Mouse (Mus musculus): ENCODE results near the gene Mt1. TPM values are rescaled to one million over a fixed set of nuclear protein-coding genes. Genes with fewer than 3 reads are reported as not detected.
A peak's percentile ranks its signal among the peaks of the same experiment; 100 is the strongest.

The Mt1 gene
- polyA plus RNA-seq, 1 experiment from 2014 or later: 858 TPM

- no peaks in the 10 kb centered on the region for H3K27me3 ChIP-seq (replicated peaks; ENCODE audit: insufficient read depth, low read length)
- 0 out of 2 replicates have a peak, but pooled peaks cover 4% of the 10 kb centered on the region for H3K4me1 ChIP-seq (ENCODE audit: insufficient read depth, low read depth, low read length)
- no peak for ATAC-seq
- no peak overlapping the region for H3K27ac ChIP-seq (ENCODE audit: low read length)
- no peak for TF ChIP-seq EP300 (IDR thresholded peaks at IDR 0.05)
- TF ChIP-seq CTCF (IDR thresholded peaks at IDR 0.05): no peak
- no peaks in the 10 kb centered on the region for H3K9me3 ChIP-seq (ENCODE audit: low read length)
- 68% methylated on average over 7 of the region's 7 CpGs for WGBS
- H3K4me2 ChIP-seq (replicated peaks; ENCODE audit: low read depth, low read length): no peak overlapping the region
- H3K36me3 ChIP-seq (ENCODE audit: insufficient read depth, low read length): no peaks in the 10 kb centered on the region
- DNase-seq (ENCODE audit: low spot score): no peak
- H3K4me3 ChIP-seq (ENCODE audit: low read depth, low read length): no peak overlapping the region
- no peak overlapping the region for H3K9ac ChIP-seq (replicated peaks; ENCODE audit: low read depth)
These were observed 15.8 kb downstream of the Mt1 start for GRCm38 (mm10) chr8:94194591-94195223.

- no peak for TF ChIP-seq EP300 (IDR thresholded peaks at IDR 0.05)
- peak; percentile 88 for TF ChIP-seq CTCF (IDR thresholded peaks at IDR 0.05)
- Histone ChIP-seq H3K9ac (replicated peaks; ENCODE audit: low read depth) (no peak overlapping the region), H3K4me2 (replicated peaks; ENCODE audit: low read depth, low read length) (no peak overlapping the region), H3K27ac (ENCODE audit: low read length) (no peak overlapping the region), H3K4me3 (ENCODE audit: low read depth, low read length) (no peak overlapping the region), H3K36me3 (ENCODE audit: insufficient read depth, low read length) (no peaks in the 10 kb centered on the region), H3K4me1 (ENCODE audit: insufficient read depth, low read depth, low read length) (no peaks in the 10 kb centered on the region), H3K9me3 (ENCODE audit: low read length) (no peaks in the 10 kb centered on the region), H3K27me3 (replicated peaks; ENCODE audit: insufficient read depth, low read length) (no peaks in the 10 kb centered on the region)
- 42% methylated on average over 10 of the region's 10 CpGs for WGBS
- DNase-seq (ENCODE audit: low spot score) (peak; percentile 75), ATAC-seq (peak; percentile 47)
These were observed 20.5 kb downstream of the Mt1 start for GRCm38 (mm10) chr8:94199202-94199869.

GRCm38 (mm10) chr8:94204043-94204442, 25.2 kb downstream of the Mt1 start:
- H3K4me3 ChIP-seq (ENCODE audit: low read depth, low read length): no peak overlapping the region
- H3K4me1 ChIP-seq (ENCODE audit: insufficient read depth, low read depth, low read length): no peaks in the 10 kb centered on the region
- H3K9ac ChIP-seq (replicated peaks; ENCODE audit: low read depth): no peak overlapping the region
- WGBS: 42% methylated on average over 3 of the region's 3 CpGs
- no peaks in the 10 kb centered on the region for H3K9me3 ChIP-seq (ENCODE audit: low read length)
- DNase-seq (ENCODE audit: low spot score) (peak; percentile 53), ATAC-seq (peak; percentile 54)
- TF ChIP-seq CTCF (IDR thresholded peaks at IDR 0.05): no peak
- H3K4me2 ChIP-seq (replicated peaks; ENCODE audit: low read depth, low read length): no peak overlapping the region
- H3K27ac ChIP-seq (ENCODE audit: low read length): peak overlapping the region; percentile 62; the same call in 1 of the 2 replicates
- H3K27me3 ChIP-seq (replicated peaks; ENCODE audit: insufficient read depth, low read length): no peaks in the 10 kb centered on the region
- no peaks in the 10 kb centered on the region for H3K36me3 ChIP-seq (ENCODE audit: insufficient read depth, low read length)

- Histone ChIP-seq H3K4me1 (ENCODE audit: insufficient read depth, low read depth, low read length) (no peaks in the 10 kb centered on the region), H3K4me2 (replicated peaks; ENCODE audit: low read depth, low read length) (no peak overlapping the region), H3K27me3 (replicated peaks; ENCODE audit: insufficient read depth, low read length) (no peaks in the 10 kb centered on the region), H3K4me3 (ENCODE audit: low read depth, low read length) (no peak overlapping the region), H3K9ac (replicated peaks; ENCODE audit: low read depth) (no peak overlapping the region), H3K36me3 (ENCODE audit: insufficient read depth, low read length) (no peaks in the 10 kb centered on the region), H3K27ac (ENCODE audit: low read length) (no peak overlapping the region), H3K9me3 (ENCODE audit: low read length) (no peaks in the 10 kb centered on the region)
- peak; percentile 82 for DNase-seq (ENCODE audit: low spot score)
- TF ChIP-seq CTCF (IDR thresholded peaks at IDR 0.05) (peak; percentile 96), EP300 (IDR thresholded peaks at IDR 0.05) (no peak)
- WGBS: 22% methylated on average over 5 of the region's 5 CpGs
- ATAC-seq: peak; percentile 81
These were observed 26.9 kb downstream of the Mt1 start for GRCm38 (mm10) chr8:94205736-94206135.

GRCm38 (mm10) chr8:94206256-94206655, 27.4 kb downstream of the Mt1 start:
- Histone ChIP-seq H3K27me3 (replicated peaks; ENCODE audit: insufficient read depth, low read length) (no peaks in the 10 kb centered on the region), H3K36me3 (ENCODE audit: insufficient read depth, low read length) (no peaks in the 10 kb centered on the region), H3K4me2 (replicated peaks; ENCODE audit: low read depth, low read length) (no peak overlapping the region), H3K4me1 (ENCODE audit: insufficient read depth, low read depth, low read length) (no peaks in the 10 kb centered on the region), H3K4me3 (ENCODE audit: low read depth, low read length) (no peak overlapping the region), H3K9ac (replicated peaks; ENCODE audit: low read depth) (no peak overlapping the region), H3K27ac (ENCODE audit: low read length) (no peak overlapping the region), H3K9me3 (ENCODE audit: low read length) (no peaks in the 10 kb centered on the region)
- WGBS: 79% methylated on average over 8 of the region's 8 CpGs
- TF ChIP-seq EP300 (IDR thresholded peaks at IDR 0.05) (no peak), CTCF (IDR thresholded peaks at IDR 0.05) (no peak)
- ATAC-seq (no peak; the same call in 1 of the 2 replicates), DNase-seq (ENCODE audit: low spot score) (no peak)

GRCm38 (mm10) chr8:94207491-94207890, 28.6 kb downstream of the Mt1 start:
- H3K36me3 ChIP-seq (ENCODE audit: insufficient read depth, low read length): no peaks in the 10 kb centered on the region
- H3K9ac ChIP-seq (replicated peaks; ENCODE audit: low read depth): no peak overlapping the region
- ATAC-seq (no peak), DNase-seq (ENCODE audit: low spot score) (no peak)
- H3K4me2 ChIP-seq (replicated peaks; ENCODE audit: low read depth, low read length): no peak overlapping the region
- TF ChIP-seq CTCF (IDR thresholded peaks at IDR 0.05): no peak
- no peak for TF ChIP-seq EP300 (IDR thresholded peaks at IDR 0.05)
- H3K9me3 ChIP-seq (ENCODE audit: low read length): no peaks in the 10 kb centered on the region
- no peak overlapping the region for H3K27ac ChIP-seq (ENCODE audit: low read length)
- H3K4me3 ChIP-seq (ENCODE audit: low read depth, low read length): no peak overlapping the region
- no peaks in the 10 kb centered on the region for H3K4me1 ChIP-seq (ENCODE audit: insufficient read depth, low read depth, low read length)
- WGBS: 50% methylated on average over 2 of the region's 2 CpGs
- no peaks in the 10 kb centered on the region for H3K27me3 ChIP-seq (replicated peaks; ENCODE audit: insufficient read depth, low read length)

All from lung, postnatal 0 days (tissue).